Mouse (Mus musculus): Measurements from ENCODE around the gene Hist1h4i. TPM values are rescaled to one million over a fixed set of nuclear protein-coding genes. Genes with fewer than 3 reads are reported as not detected.
"Not testable (repeated sequence)": the region's sequence is repeated elsewhere in the genome, so short reads cannot be mapped to it uniquely, and the experiment has no call there.

The Hist1h4i gene
- polyA plus RNA-seq, 1 experiment, result not detected

DNA sequence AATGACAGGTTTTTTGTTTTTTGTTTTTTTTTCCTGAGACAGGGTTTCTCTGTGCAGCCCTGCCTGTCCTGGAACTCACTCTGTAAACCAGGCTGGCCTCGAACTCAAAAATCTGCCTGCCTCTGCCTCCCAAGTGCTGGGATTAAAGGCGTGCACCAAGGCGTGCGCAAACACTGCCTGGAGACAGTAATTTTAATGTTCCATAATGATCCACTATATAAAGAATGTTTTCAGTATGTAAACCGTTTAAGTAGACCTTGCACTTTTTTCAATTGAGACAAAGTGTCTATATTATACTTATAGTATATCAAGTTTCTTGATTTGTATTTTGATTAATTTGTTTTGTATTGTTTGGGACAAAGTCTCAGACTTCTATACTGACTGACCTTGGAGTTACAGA lies 1.8 kb downstream of the Hist1h4i start:
- no peaks in the 10 kb centered on the region; the same call in 1 of the 2 replicates for H3K4me1 ChIP-seq (ENCODE audit: control insufficient read depth, insufficient read depth, low read length)
- no peak overlapping the region for H3K4me3 ChIP-seq (ENCODE audit: insufficient read depth, low read depth, low read length)
- WGBS, result 74% methylated on average over 5 of the region's 5 CpGs
- H3K27ac ChIP-seq (ENCODE audit: insufficient read depth, low read depth, low read length), result no peak overlapping the region
- TF ChIP-seq CTCF (IDR thresholded peaks at IDR 0.05; ENCODE audit: insufficient read depth, low read depth, low read length), result no peak
- TF ChIP-seq POLR2A (IDR thresholded peaks at IDR 0.05; ENCODE audit: insufficient read depth, low read depth, low read length), result no peak

DNA sequence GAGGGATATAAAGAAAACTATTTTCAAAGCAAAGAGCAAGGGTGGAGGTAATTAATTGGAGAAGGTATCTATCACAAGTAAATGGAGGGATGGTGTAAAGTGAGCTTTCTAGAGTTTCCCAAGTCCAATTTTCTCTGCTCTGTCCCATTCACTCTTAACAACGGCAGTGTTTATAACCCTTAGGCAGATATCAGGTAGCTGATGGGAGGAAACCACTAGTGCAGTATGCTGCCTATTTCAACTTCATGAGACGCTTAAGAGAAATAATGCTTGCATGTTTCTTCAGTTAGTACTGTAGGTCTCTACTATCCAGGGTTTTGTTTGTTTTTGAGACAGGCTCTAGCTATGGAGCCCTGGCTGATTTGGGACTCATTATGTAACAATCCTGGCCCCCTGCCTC lies 3.7 kb downstream of the Hist1h4i start:
- Histone ChIP-seq H3K4me3 (ENCODE audit: insufficient read depth, low read depth, low read length) (no peak overlapping the region), H3K27ac (ENCODE audit: insufficient read depth, low read depth, low read length) (no peak overlapping the region), H3K4me1 (ENCODE audit: control insufficient read depth, insufficient read depth, low read length) (no peaks in the 10 kb centered on the region; the same call in 1 of the 2 replicates)
- 79% methylated on average over 2 of the region's 2 CpGs for WGBS
- TF ChIP-seq CTCF (IDR thresholded peaks at IDR 0.05; ENCODE audit: insufficient read depth, low read depth, low read length) (no peak), POLR2A (IDR thresholded peaks at IDR 0.05; ENCODE audit: insufficient read depth, low read depth, low read length) (no peak)

DNA sequence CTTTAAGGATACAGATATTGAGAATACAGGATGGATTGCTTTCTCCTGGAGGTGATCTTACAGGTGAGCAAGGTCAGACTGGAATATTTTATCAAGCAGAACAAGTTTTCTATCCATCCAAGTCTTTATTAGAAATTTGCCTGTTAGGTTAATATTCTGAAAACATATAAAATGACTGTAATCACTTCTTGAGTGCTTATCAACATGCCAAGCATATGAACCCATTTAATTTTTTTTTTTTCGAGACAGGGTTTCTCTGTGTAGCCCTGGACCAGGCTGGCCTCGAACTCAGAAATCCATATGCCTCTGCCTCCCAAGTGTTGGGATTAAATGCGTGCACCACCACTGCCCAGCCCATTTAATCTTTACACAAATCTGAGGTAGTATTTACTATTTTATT lies 4.2 kb downstream of the Hist1h4i start:
- no peak overlapping the region for H3K27ac ChIP-seq (ENCODE audit: insufficient read depth, low read depth, low read length)
- WGBS, result 60% methylated on average over 3 of the region's 3 CpGs
- TF ChIP-seq CTCF (IDR thresholded peaks at IDR 0.05; ENCODE audit: insufficient read depth, low read depth, low read length) (no peak), POLR2A (IDR thresholded peaks at IDR 0.05; ENCODE audit: insufficient read depth, low read depth, low read length) (no peak)
- no peaks in the 10 kb centered on the region; the same call in 1 of the 2 replicates for H3K4me1 ChIP-seq (ENCODE audit: control insufficient read depth, insufficient read depth, low read length)
- H3K4me3 ChIP-seq (ENCODE audit: insufficient read depth, low read depth, low read length), result no peak overlapping the region

DNA sequence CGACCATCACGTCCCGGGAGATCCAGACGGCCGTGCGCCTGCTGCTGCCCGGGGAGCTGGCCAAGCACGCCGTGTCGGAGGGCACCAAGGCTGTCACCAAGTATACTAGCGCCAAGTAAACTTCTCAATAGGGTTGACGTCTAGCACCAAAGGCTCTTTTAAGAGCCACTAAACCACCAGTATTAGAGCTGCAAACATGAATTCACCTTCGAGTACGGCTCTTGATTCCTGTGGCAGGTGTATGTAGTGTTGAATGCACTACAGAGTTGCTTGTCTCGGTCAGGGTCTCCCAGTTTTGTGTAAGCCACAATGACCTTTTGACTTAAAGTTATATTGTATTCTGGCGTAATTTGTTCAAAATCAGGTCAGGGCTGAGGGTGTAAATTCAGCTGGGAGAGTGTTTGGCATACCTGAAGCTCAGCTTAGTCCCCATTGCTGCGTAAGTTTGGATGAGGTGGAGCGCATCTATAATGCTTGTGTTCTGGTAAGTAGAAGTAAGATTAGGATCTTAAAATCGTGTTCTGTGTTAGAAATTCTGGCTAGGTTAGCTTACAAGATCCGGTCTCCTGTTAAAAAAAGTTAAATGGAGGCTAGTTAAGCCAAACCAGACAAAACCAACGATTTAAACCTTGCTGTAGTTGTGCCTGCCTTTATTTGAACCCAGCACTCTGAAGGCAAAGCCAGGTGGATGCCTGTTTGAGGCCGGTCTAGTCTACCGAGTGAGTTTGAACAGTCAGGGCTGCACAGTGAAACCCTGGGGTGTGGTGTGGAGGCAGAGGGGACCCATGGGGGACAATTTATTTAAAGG lies 4.8 kb downstream of the Hist1h4i start:
- TF ChIP-seq POLR2A (IDR thresholded peaks at IDR 0.05; ENCODE audit: insufficient read depth, low read depth, low read length) (no peak), CTCF (IDR thresholded peaks at IDR 0.05; ENCODE audit: insufficient read depth, low read depth, low read length) (no peak)
- Histone ChIP-seq H3K4me3 (ENCODE audit: insufficient read depth, low read depth, low read length) (peak overlapping the region; percentile 30), H3K4me1 (ENCODE audit: control insufficient read depth, insufficient read depth, low read length) (no peaks in the 10 kb centered on the region; the same call in 1 of the 2 replicates), H3K27ac (ENCODE audit: insufficient read depth, low read depth, low read length) (no peak overlapping the region)
- 3% methylated on average over 20 of the region's 23 CpGs for WGBS

DNA sequence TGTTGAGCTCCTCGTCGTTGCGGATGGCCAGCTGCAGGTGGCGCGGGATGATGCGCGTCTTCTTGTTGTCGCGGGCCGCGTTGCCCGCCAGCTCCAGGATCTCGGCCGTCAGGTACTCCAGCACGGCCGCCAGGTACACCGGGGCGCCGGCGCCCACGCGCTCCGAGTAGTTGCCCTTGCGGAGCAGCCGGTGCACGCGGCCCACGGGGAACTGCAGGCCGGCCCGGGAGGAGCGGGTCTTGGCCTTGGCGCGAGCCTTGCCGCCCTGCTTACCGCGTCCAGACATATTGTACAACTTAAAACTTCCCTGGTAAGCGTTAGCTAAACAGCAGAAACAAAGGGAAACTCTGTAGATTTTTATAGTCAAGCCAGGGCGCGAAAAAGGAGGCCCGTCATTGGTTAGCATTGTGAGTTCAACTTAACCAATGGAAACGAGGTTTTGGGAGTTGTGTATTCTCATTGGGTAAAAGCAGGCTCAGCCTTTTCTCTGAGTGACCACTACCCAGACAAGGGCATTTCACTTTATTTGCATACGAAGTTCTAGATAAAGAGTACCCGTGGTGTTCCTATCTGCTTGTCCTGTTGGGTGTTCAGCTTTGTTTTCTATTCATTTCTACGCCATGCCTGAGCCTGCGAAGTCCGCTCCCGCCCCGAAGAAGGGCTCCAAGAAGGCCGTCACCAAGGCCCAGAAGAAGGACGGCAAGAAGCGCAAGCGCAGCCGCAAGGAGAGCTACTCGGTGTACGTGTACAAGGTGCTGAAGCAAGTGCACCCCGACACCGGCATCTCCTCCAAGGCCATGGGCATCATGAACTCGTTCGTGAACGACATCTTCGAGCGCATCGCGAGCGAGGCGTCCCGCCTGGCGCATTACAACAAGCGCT lies 5.7 kb downstream of the Hist1h4i start, which contains the start of the genes Hist1h2ah and Hist1h2bk:
Hist1h2ah (minus strand) TSS at position 302 of the 882 bp plus-strand sequence.
Hist1h2bk (plus strand) TSS at position 604 of the 882 bp plus-strand sequence.
- WGBS, result under 1% methylated on average over 21 of the region's 69 CpGs
- not testable (repeated sequence) for H3K27ac ChIP-seq (ENCODE audit: insufficient read depth, low read depth, low read length); H3K4me1 ChIP-seq (ENCODE audit: control insufficient read depth, insufficient read depth, low read length)
- H3K4me3 ChIP-seq (ENCODE audit: insufficient read depth, low read depth, low read length), result peak within 1 kb of the TSS; percentile 51

DNA sequence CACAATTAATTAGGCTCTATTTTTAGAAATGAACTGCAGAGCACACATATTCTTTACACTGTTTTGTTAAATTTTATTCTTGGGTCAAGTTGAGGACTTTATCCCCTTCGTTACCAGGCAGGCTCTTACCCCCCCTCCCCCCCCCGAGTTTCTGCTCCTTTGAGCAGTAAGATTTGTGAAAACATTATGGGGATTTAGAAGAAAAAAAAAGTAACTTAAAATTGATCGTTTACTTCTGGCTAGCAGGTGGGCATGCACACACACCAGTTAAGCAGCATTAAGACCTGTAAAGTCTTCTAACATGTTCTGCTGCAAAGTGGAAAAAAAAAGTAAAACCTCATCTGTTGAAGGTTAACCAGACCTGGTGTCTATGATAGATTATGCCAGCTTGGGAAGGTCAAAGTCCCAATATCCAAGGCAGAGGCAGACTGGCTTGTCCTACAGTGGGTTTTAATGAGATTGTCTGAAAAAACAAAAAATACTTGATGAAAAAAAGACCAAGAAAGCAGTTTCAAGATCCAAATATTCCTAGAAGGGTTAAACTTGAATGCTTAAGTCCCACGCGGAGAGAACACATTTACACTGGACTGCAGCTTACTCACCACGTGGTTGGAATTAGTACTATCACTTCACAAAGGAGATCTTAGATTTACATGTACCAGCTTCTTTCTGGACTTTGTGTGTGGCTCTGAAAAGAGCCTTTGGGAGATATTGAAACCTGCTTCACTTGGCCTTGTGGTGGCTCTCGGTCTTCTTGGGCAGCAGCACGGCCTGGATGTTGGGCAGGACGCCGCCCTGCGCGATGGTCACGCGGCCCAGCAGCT lies 6.5 kb downstream of the Hist1h4i start:
- under 1% methylated on average over 14 of the region's 14 CpGs for WGBS
- TF ChIP-seq POLR2A (IDR thresholded peaks at IDR 0.05; ENCODE audit: insufficient read depth, low read depth, low read length) (no peak), CTCF (IDR thresholded peaks at IDR 0.05; ENCODE audit: insufficient read depth, low read depth, low read length) (no peak)
- Histone ChIP-seq H3K4me3 (ENCODE audit: insufficient read depth, low read depth, low read length) (no peak overlapping the region; the same call in 1 of the 2 replicates), H3K27ac (ENCODE audit: insufficient read depth, low read depth, low read length) (no peak overlapping the region), H3K4me1 (ENCODE audit: control insufficient read depth, insufficient read depth, low read length) (no peaks in the 10 kb centered on the region; the same call in 1 of the 2 replicates)

DNA sequence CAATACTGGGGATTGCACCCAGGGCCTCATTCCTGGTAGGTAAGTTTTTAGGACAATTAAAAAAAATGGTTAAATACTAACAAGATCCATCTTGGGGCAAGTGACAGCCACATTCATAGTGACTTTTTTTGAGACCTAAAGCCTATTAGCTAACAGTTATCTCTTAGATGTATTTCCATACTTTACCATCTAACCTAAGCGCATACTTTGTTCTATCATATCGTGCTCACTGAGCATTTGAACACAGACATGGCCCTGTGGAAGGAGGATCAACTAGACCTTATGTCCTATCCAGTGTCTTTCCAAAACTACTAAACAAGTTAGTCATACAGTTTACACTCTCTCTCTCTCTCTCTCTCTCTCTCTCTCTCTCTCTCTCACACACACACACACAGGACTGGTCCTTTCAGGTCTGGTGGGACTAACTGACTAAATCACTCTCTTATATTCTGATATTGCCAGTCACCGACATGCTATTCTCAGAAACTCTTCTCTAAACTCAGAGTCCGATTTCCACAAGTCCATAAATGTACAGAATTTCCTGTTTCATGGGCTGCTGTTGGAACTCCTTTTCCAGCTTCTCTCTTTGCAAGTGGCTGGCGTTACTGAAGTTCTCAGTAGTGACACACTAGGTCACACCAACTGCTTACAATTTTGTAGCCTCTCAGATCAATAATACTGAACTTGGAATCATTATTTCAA lies 7.3 kb downstream of the Hist1h4i start:
- H3K27ac ChIP-seq (ENCODE audit: insufficient read depth, low read depth, low read length), result no peak overlapping the region
- H3K4me3 ChIP-seq (ENCODE audit: insufficient read depth, low read depth, low read length), result no peak overlapping the region
- H3K4me1 ChIP-seq (ENCODE audit: control insufficient read depth, insufficient read depth, low read length), result no peaks in the 10 kb centered on the region
- no peak for TF ChIP-seq POLR2A (IDR thresholded peaks at IDR 0.05; ENCODE audit: insufficient read depth, low read depth, low read length)
- no peak for TF ChIP-seq CTCF (IDR thresholded peaks at IDR 0.05; ENCODE audit: insufficient read depth, low read depth, low read length)
- WGBS, result 55% methylated on average over 5 of the region's 5 CpGs

DNA sequence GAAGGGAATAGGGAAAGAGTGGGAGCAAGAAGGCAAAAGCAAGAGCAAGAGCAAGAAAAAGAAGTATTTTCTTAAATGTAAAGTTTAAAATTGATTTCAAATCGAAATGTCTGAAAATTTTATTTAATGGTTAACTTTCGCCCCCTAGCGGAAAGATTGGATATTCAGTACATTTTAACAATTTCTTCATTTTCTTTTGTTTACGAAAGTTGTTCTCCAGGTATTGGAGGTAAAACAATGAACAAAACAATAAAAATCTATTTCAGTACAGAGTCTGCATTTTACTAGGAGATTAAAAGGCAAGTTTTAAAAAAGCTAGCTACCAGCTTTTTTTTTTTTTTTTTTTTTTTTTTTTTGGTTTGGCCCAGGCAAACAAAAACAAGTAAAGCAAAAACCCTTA lies 10.7 kb downstream of the Hist1h4i start:
- Histone ChIP-seq H3K27ac (ENCODE audit: insufficient read depth, low read depth, low read length) (no peak overlapping the region), H3K4me3 (ENCODE audit: insufficient read depth, low read depth, low read length) (no peak overlapping the region), H3K4me1 (ENCODE audit: control insufficient read depth, insufficient read depth, low read length) (peaks cover 4% of the 10 kb centered on the region; the same call in 1 of the 2 replicates)
- no peak for TF ChIP-seq POLR2A (IDR thresholded peaks at IDR 0.05; ENCODE audit: insufficient read depth, low read depth, low read length)
- no peak for TF ChIP-seq CTCF (IDR thresholded peaks at IDR 0.05; ENCODE audit: insufficient read depth, low read depth, low read length)
- 4% methylated on average over 4 of the region's 4 CpGs for WGBS

Data from olfactory bulb, adult 2 months (tissue).